Mouse (Mus musculus) heart, postnatal 0 days (tissue): ENCODE measurements around the gene Bcan. TPM values are rescaled to one million over a fixed set of nuclear protein-coding genes. Genes with fewer than 3 reads are reported as not detected.
A peak's percentile ranks its signal among the peaks of the same experiment; 100 is the strongest.

Experiments
- ATAC-seq: fragments of 200-750 bp; cut with Nextera tagmentation; 2 replicates; pipeline ENCODE4 v1.8.0; 2017; ENCODE audit warnings: low read depth, moderate number of reproducible peaks, moderate library complexity; ENCODE audit not compliant: insufficient read depth
- DNase-seq: peaks from one replicate; pipeline ENCODE4 v3.0.0-alpha.2; 2016; ENCODE audit warnings: low spot score
- H3K27ac ChIP-seq: fragments of 300-500 bp; sonication (generic); 2 replicates; pipeline ENCODE4 v1.5.1; 2014; ENCODE audit warnings: low read depth, mild to moderate bottlenecking
- H3K27me3 ChIP-seq: fragments of 300-500 bp; sonication (generic); 2 replicates; pipeline ENCODE4 v1.6.1; 2014; ENCODE audit warnings: low read length, mixed read lengths; ENCODE audit not compliant: control insufficient read depth, insufficient read depth
- H3K36me3 ChIP-seq: fragments of 300-500 bp; sonication (generic); replicated peaks from 2 replicates; pipeline ENCODE4 v1.6.1; 2014; ENCODE audit warnings: low read length, mixed read lengths; ENCODE audit not compliant: control insufficient read depth, insufficient read depth
- H3K4me1 ChIP-seq: fragments of 300-500 bp; sonication (generic); 2 replicates; pipeline ENCODE4 v1.6.1; 2014; ENCODE audit warnings: antibody characterized with exemption; ENCODE audit not compliant: control insufficient read depth, insufficient read depth
- H3K4me2 ChIP-seq: fragments of 300-500 bp; sonication (generic); 2 replicates; pipeline ENCODE4 v1.6.1; 2014; ENCODE audit warnings: low read depth, mild to moderate bottlenecking, low read length, moderate library complexity
- H3K4me3 ChIP-seq: fragments of 300-500 bp; sonication (generic); 2 replicates; pipeline ENCODE4 v1.5.1; 2014; ENCODE audit warnings: low read depth, low read length
- H3K9ac ChIP-seq: fragments of 300-500 bp; sonication (generic); replicated peaks from 2 replicates; pipeline ENCODE4 v1.6.1; 2014; ENCODE audit warnings: low read depth, low read length, mixed read lengths
- H3K9me3 ChIP-seq: fragments of 300-500 bp; sonication (generic); replicated peaks from 2 replicates; pipeline ENCODE4 v1.6.1; 2016; ENCODE audit warnings: low read length; ENCODE audit not compliant: control insufficient read depth
- CTCF ChIP-seq: IDR thresholded peaks from 2 replicates; pipeline ENCODE4 v1.5.1; 2016; ENCODE audit warnings: antibody characterized with exemption, control low read depth, low read depth
- EP300 ChIP-seq: IDR thresholded peaks from 2 replicates; pipeline ENCODE4 v1.6.1; 2016; ENCODE audit warnings: antibody characterized with exemption, low read depth
- WGBS: fragments of 180-500 bp; shearing (Covaris S2); extraction: QIAGEN DNeasy Blood & Tissue Kit; methylation state at CpG from one replicate; pipeline ENCODE4 v1.1.7; 2014; 5-methylcytosine and 5-hydroxymethylcytosine counted together
- polyA plus RNA-seq: library from polyadenylated mRNA; unstranded; fragments of >200 nt; fragmentation: Nextera tagmentation; extraction: Ambion mirVana; gene quantifications from 2 replicates; pipeline ENCODE4 v1.2.1, GENCODE M21; 2015
- total RNA-seq: library from RNA; depleted of rRNA; stranded (reverse); fragments of >200 nt; gene quantifications from 2 replicates; pipeline ENCODE4 v1.2.3, GENCODE M21; 2014; ENCODE audit warnings: low replicate concordance

Bcan gene
- total and polyA plus RNA-seq, 2 experiments from 2014 or later: not detected

- Histone ChIP-seq H3K4me3 (no peak overlapping the region), H3K4me2 (no peak overlapping the region), H3K36me3 (no peaks in the 10 kb centered on the region), H3K4me1 (peaks cover 10% of the 10 kb centered on the region), H3K9me3 (no peaks in the 10 kb centered on the region), H3K27ac (no peak overlapping the region), H3K27me3 (peaks cover 73% of the 10 kb centered on the region), H3K9ac (no peak overlapping the region)
- TF ChIP-seq EP300: no peak
- no peak for TF ChIP-seq CTCF
- DNase-seq: no peak
- no peak for ATAC-seq
- 23% methylated on average over 16 of the region's 16 CpGs for WGBS
These were observed 50.6 kb downstream of the Bcan start for GRCm38 (mm10) chr3:87949266-87949954.

- WGBS: 3% methylated on average over 35 of the region's 35 CpGs
These were observed 51.4 kb downstream of the Bcan start, which contains the start of gene Crabp2 for GRCm38 (mm10) chr3:87948378-87949265. Gene Crabp2, plus strand, starts transcription at chr3:87948666.

GRCm38 (mm10) chr3:87947811-87948199, 52.2 kb downstream of the Bcan start:
- WGBS: 2% methylated on average over 17 of the region's 17 CpGs
- H3K4me1 ChIP-seq: peaks cover 10% of the 10 kb centered on the region
- DNase-seq: no peak
- no peak for ATAC-seq
- peak overlapping the region; percentile 32 for H3K4me3 ChIP-seq
- H3K9ac ChIP-seq: 0 out of 2 replicates have a peak overlapping the region, but pooled peaks have one; percentile 35
- no peaks in the 10 kb centered on the region for H3K36me3 ChIP-seq
- no peaks in the 10 kb centered on the region for H3K9me3 ChIP-seq
- H3K4me2 ChIP-seq: peak overlapping the region; percentile 52
- TF ChIP-seq CTCF (no peak), EP300 (no peak)
- H3K27ac ChIP-seq: no peak overlapping the region
- peaks cover 66% of the 10 kb centered on the region for H3K27me3 ChIP-seq

More at GRCm38 (mm10) chr3:87948378-87949265, 51.4 kb downstream of the Bcan start, which contains the start of gene Crabp2:
- 0 out of 2 replicates have a peak within 1 kb of the TSS, but pooled peaks have one; percentile 35 for H3K9ac ChIP-seq
- DNase-seq (no peak), ATAC-seq (no peak)
- TF ChIP-seq EP300: no peak
- no peak for TF ChIP-seq CTCF
- no peaks in the 10 kb centered on the region for H3K36me3 ChIP-seq
- no peak within 1 kb of the TSS for H3K27ac ChIP-seq
- H3K4me2 ChIP-seq: peak within 1 kb of the TSS; percentile 52
- H3K9me3 ChIP-seq: no peaks in the 10 kb centered on the region
- peaks cover 73% of the 10 kb centered on the region for H3K27me3 ChIP-seq
- H3K4me3 ChIP-seq: peak within 1 kb of the TSS; percentile 32
- peaks cover 10% of the 10 kb centered on the region for H3K4me1 ChIP-seq

- peaks cover 60% of the 10 kb centered on the region for H3K27me3 ChIP-seq
- H3K9me3 ChIP-seq: no peaks in the 10 kb centered on the region
- 6% methylated on average over 26 of the region's 26 CpGs for WGBS
- H3K4me3 ChIP-seq: peak overlapping the region; percentile 32
- DNase-seq (no peak), ATAC-seq (no peak)
- H3K4me2 ChIP-seq: peak overlapping the region; percentile 52
- 0 out of 2 replicates have a peak overlapping the region, but pooled peaks have one; percentile 35 for H3K9ac ChIP-seq
- TF ChIP-seq CTCF: no peak
- no peak for TF ChIP-seq EP300
- no peak overlapping the region for H3K27ac ChIP-seq
- H3K36me3 ChIP-seq: peaks cover 4% of the 10 kb centered on the region
- peaks cover 10% of the 10 kb centered on the region for H3K4me1 ChIP-seq
These were observed 52.8 kb downstream of the Bcan start for GRCm38 (mm10) chr3:87947056-87947810.

- Histone ChIP-seq H3K27me3 (peaks cover 53% of the 10 kb centered on the region), H3K9ac (no peak overlapping the region), H3K4me2 (no peak overlapping the region), H3K36me3 (peaks cover 12% of the 10 kb centered on the region), H3K4me3 (no peak overlapping the region), H3K4me1 (peaks cover 10% of the 10 kb centered on the region), H3K27ac (no peak overlapping the region), H3K9me3 (no peaks in the 10 kb centered on the region)
- TF ChIP-seq EP300 (no peak), CTCF (no peak)
- 44% methylated on average over 1 of the region's 1 CpGs for WGBS
- DNase-seq (no peak), ATAC-seq (no peak)
These were observed 53.5 kb downstream of the Bcan start for GRCm38 (mm10) chr3:87946541-87946860.
